Mouse (Mus musculus): ENCODE data around the gene Serpina3m. TPM values are rescaled to one million over a fixed set of nuclear protein-coding genes. Genes with fewer than 3 reads are reported as not detected.
"Not testable (repeated sequence)": the region's sequence is repeated elsewhere in the genome, so short reads cannot be mapped to it uniquely, and the experiment has no call there.

The Serpina3m gene
- polyA plus RNA-seq (2015; fragmentation: Nextera tagmentation; extraction: Ambion mirVana), result not detected in 2 replicates

GRCm38 (mm10) chr12:104338226-104338625, at the start of gene Serpina3m, which contains the start of gene Serpina3k:
Gene Serpina3m, plus strand, starts transcription at chr12:104338486.
Gene Serpina3k, plus strand, starts transcription at chr12:104338486.
- H3K4me1 ChIP-seq (replicated peaks); H3K4me3 ChIP-seq (replicated peaks); H3K9ac ChIP-seq: not testable (repeated sequence)

GRCm38 (mm10) chr12:104289872-104290271, 48.4 kb upstream of the Serpina3m start:
- Histone ChIP-seq H3K27ac (no peak overlapping the region), H3K9me3 (no peaks in the 10 kb centered on the region), H3K36me3 (no peaks in the 10 kb centered on the region), H3K4me1 (replicated peaks) (no peaks in the 10 kb centered on the region), H3K9ac (no peak overlapping the region), H3K4me3 (replicated peaks) (no peak overlapping the region), H3K27me3 (replicated peaks) (no peaks in the 10 kb centered on the region), H3K4me2 (replicated peaks) (no peak overlapping the region)
- 44% methylated on average over 4 of the region's 4 CpGs for WGBS
- ATAC-seq, result no peak

More at GRCm38 (mm10) chr12:104338226-104338625, at the start of gene Serpina3m, which contains the start of gene Serpina3k:
- not testable (repeated sequence) for ATAC-seq; H3K27ac ChIP-seq; H3K9me3 ChIP-seq; H3K36me3 ChIP-seq; H3K27me3 ChIP-seq (replicated peaks); H3K4me2 ChIP-seq (replicated peaks)
- 81% methylated on average over 3 of the region's 3 CpGs for WGBS

GRCm38 (mm10) chr12:104293963-104294362, 44.3 kb upstream of the Serpina3m start:
- H3K9me3 ChIP-seq, result no peaks in the 10 kb centered on the region
- no peaks in the 10 kb centered on the region for H3K36me3 ChIP-seq
- H3K27me3 ChIP-seq (replicated peaks), result no peaks in the 10 kb centered on the region
- H3K9ac ChIP-seq, result no peak overlapping the region
- no peak for ATAC-seq
- no peak overlapping the region for H3K4me3 ChIP-seq (replicated peaks)
- no peak overlapping the region for H3K27ac ChIP-seq
- no peaks in the 10 kb centered on the region for H3K4me1 ChIP-seq (replicated peaks)
- no peak overlapping the region for H3K4me2 ChIP-seq (replicated peaks)
- WGBS, result 86% methylated on average over 2 of the region's 2 CpGs

- Histone ChIP-seq H3K9ac (no peak overlapping the region), H3K4me1 (replicated peaks) (no peaks in the 10 kb centered on the region), H3K9me3 (no peaks in the 10 kb centered on the region), H3K27me3 (replicated peaks) (no peaks in the 10 kb centered on the region), H3K4me2 (replicated peaks) (no peak overlapping the region), H3K27ac (no peak overlapping the region), H3K4me3 (replicated peaks) (no peak overlapping the region), H3K36me3 (no peaks in the 10 kb centered on the region)
- WGBS, result 87% methylated on average over 2 of the region's 2 CpGs
- no peak for ATAC-seq
Observed at GRCm38 (mm10) chr12:104298049-104298448, 40.2 kb upstream of the Serpina3m start.

GRCm38 (mm10) chr12:104305991-104306390, 32.3 kb upstream of the Serpina3m start:
- H3K9ac ChIP-seq, result no peak overlapping the region
- no peak for ATAC-seq
- no peak overlapping the region for H3K27ac ChIP-seq
- no peaks in the 10 kb centered on the region for H3K4me1 ChIP-seq (replicated peaks)
- H3K4me3 ChIP-seq (replicated peaks), result no peak overlapping the region
- no peak overlapping the region for H3K4me2 ChIP-seq (replicated peaks)
- no peaks in the 10 kb centered on the region for H3K27me3 ChIP-seq (replicated peaks)
- no peaks in the 10 kb centered on the region for H3K36me3 ChIP-seq
- no peaks in the 10 kb centered on the region for H3K9me3 ChIP-seq
- WGBS, result 57% methylated on average over 4 of the region's 4 CpGs

GRCm38 (mm10) chr12:104314253-104314652, 24.0 kb upstream of the Serpina3m start, which contains the start of gene Serpina3j:
Gene Serpina3j, plus strand, starts transcription at chr12:104314553.
- no peak within 1 kb of the TSS for H3K4me3 ChIP-seq (replicated peaks)
- no peaks in the 10 kb centered on the region for H3K36me3 ChIP-seq
- WGBS, result 84% methylated on average over 1 of the region's 1 CpGs
- no peak for ATAC-seq
- H3K27ac ChIP-seq, result no peak within 1 kb of the TSS
- H3K4me1 ChIP-seq (replicated peaks), result no peaks in the 10 kb centered on the region
- H3K4me2 ChIP-seq (replicated peaks), result no peak within 1 kb of the TSS
- no peaks in the 10 kb centered on the region for H3K27me3 ChIP-seq (replicated peaks)
- no peak within 1 kb of the TSS for H3K9ac ChIP-seq
- H3K9me3 ChIP-seq, result no peaks in the 10 kb centered on the region

- no peaks in the 10 kb centered on the region for H3K4me1 ChIP-seq (replicated peaks)
- no peaks in the 10 kb centered on the region for H3K36me3 ChIP-seq
- H3K27me3 ChIP-seq (replicated peaks), result no peaks in the 10 kb centered on the region
- no peak overlapping the region for H3K27ac ChIP-seq
- H3K9ac ChIP-seq, result no peak overlapping the region
- H3K4me3 ChIP-seq (replicated peaks), result no peak overlapping the region
- no peak for ATAC-seq
- 62% methylated on average over 1 of the region's 1 CpGs for WGBS
- no peaks in the 10 kb centered on the region for H3K9me3 ChIP-seq
- H3K4me2 ChIP-seq (replicated peaks), result no peak overlapping the region
Observed at GRCm38 (mm10) chr12:104322454-104322853, 15.8 kb upstream of the Serpina3m start.

- Histone ChIP-seq H3K9ac (no peak overlapping the region), H3K27ac (no peak overlapping the region), H3K9me3 (no peaks in the 10 kb centered on the region), H3K27me3 (replicated peaks) (no peaks in the 10 kb centered on the region; the same call in 1 of the 2 replicates), H3K36me3 (no peaks in the 10 kb centered on the region), H3K4me1 (replicated peaks) (no peaks in the 10 kb centered on the region), H3K4me2 (replicated peaks) (no peak overlapping the region), H3K4me3 (replicated peaks) (no peak overlapping the region)
- WGBS, result 69% methylated on average over 1 of the region's 1 CpGs
- ATAC-seq, result no peak
Observed at GRCm38 (mm10) chr12:104331701-104332100, 6.6 kb upstream of the Serpina3m start.

GRCm38 (mm10) chr12:104336873-104337272, 1.4 kb upstream of the Serpina3m start:
- H3K36me3 ChIP-seq; H3K4me1 ChIP-seq (replicated peaks); H3K27ac ChIP-seq; H3K4me2 ChIP-seq (replicated peaks); H3K9me3 ChIP-seq; H3K27me3 ChIP-seq (replicated peaks); H3K4me3 ChIP-seq (replicated peaks); ATAC-seq; H3K9ac ChIP-seq: not testable (repeated sequence)

GRCm38 (mm10) chr12:104338705-104339104, 419 bp downstream of the Serpina3m start:
- Histone ChIP-seq H3K4me1 (replicated peaks) (no peaks in the 10 kb centered on the region), H3K4me3 (replicated peaks) (no peak overlapping the region), H3K27me3 (replicated peaks) (no peaks in the 10 kb centered on the region), H3K9ac (no peak overlapping the region), H3K4me2 (replicated peaks) (no peak overlapping the region), H3K9me3 (no peaks in the 10 kb centered on the region), H3K27ac (no peak overlapping the region), H3K36me3 (no peaks in the 10 kb centered on the region)
- ATAC-seq, result no peak
- WGBS, result 94% methylated on average over 3 of the region's 3 CpGs

- not testable (repeated sequence) for H3K4me2 ChIP-seq (replicated peaks); H3K27ac ChIP-seq; H3K9ac ChIP-seq; H3K4me1 ChIP-seq (replicated peaks); H3K4me3 ChIP-seq (replicated peaks); ATAC-seq; H3K27me3 ChIP-seq (replicated peaks); H3K9me3 ChIP-seq; H3K36me3 ChIP-seq
Observed at GRCm38 (mm10) chr12:104342489-104342888, 4.2 kb downstream of the Serpina3m start.

- Histone ChIP-seq H3K9ac (no peak overlapping the region), H3K36me3 (no peaks in the 10 kb centered on the region), H3K27me3 (replicated peaks) (no peaks in the 10 kb centered on the region), H3K4me1 (replicated peaks) (no peaks in the 10 kb centered on the region), H3K4me2 (replicated peaks) (no peak overlapping the region), H3K9me3 (no peaks in the 10 kb centered on the region), H3K27ac (no peak overlapping the region), H3K4me3 (replicated peaks) (no peak overlapping the region)
- WGBS, result 58% methylated on average over 2 of the region's 2 CpGs
- no peak for ATAC-seq
Observed at GRCm38 (mm10) chr12:104345181-104345580, 6.9 kb downstream of the Serpina3m start.

- H3K4me3 ChIP-seq (replicated peaks), result no peak overlapping the region
- H3K27me3 ChIP-seq (replicated peaks), result no peaks in the 10 kb centered on the region
- no peak overlapping the region for H3K9ac ChIP-seq
- no peaks in the 10 kb centered on the region for H3K9me3 ChIP-seq
- H3K27ac ChIP-seq, result no peak overlapping the region
- H3K4me2 ChIP-seq (replicated peaks), result no peak overlapping the region
- no peaks in the 10 kb centered on the region for H3K36me3 ChIP-seq
- ATAC-seq, result no peak
- H3K4me1 ChIP-seq (replicated peaks), result no peaks in the 10 kb centered on the region
Observed at GRCm38 (mm10) chr12:104345707-104346106, 7.4 kb downstream of the Serpina3m start.
